Mouse (Mus musculus): ENCODE measurements around the gene Lonp2. TPM values are rescaled to one million over a fixed set of nuclear protein-coding genes. Genes with fewer than 3 reads are reported as not detected.

Lonp2 gene
- polyA plus RNA-seq, 1 experiment from 2014 or later, result 51.0 TPM

GRCm38 (mm10) chr8:86668750-86669149 is 44.9 kb downstream of the Lonp2 start:
- no peak overlapping the region for H3K4me3 ChIP-seq (ENCODE audit: low read depth, low read length)

GRCm38 (mm10) chr8:86669259-86669658 is 45.4 kb downstream of the Lonp2 start:
- Histone ChIP-seq H3K9ac (ENCODE audit: low read length) (no peak overlapping the region), H3K9me3 (ENCODE audit: control insufficient read depth, low read length) (no peaks in the 10 kb centered on the region), H3K36me3 (ENCODE audit: control insufficient read depth, insufficient read depth, low read length) (peaks cover 4% of the 10 kb centered on the region; the same call in 1 of the 2 replicates), H3K4me2 (ENCODE audit: low read depth, severe bottlenecking) (no peak overlapping the region), H3K4me1 (ENCODE audit: control insufficient read depth, insufficient read depth, low read length) (no peaks in the 10 kb centered on the region), H3K27me3 (ENCODE audit: control insufficient read depth, insufficient read depth, low read length) (no peaks in the 10 kb centered on the region), H3K4me3 (ENCODE audit: low read depth, low read length) (no peak overlapping the region), H3K27ac (replicated peaks; ENCODE audit: low read depth, low read length) (no peak overlapping the region)
- DNase-seq (ENCODE audit: low spot score) (no peak), ATAC-seq (ENCODE audit: insufficient number of reproducible peaks, low FRiP score, low TSS enrichment, low read depth) (no peak)
- 83% methylated on average over 4 of the region's 4 CpGs for WGBS

More at GRCm38 (mm10) chr8:86668750-86669149, 44.9 kb downstream of the Lonp2 start:
- DNase-seq (ENCODE audit: low spot score) (no peak), ATAC-seq (ENCODE audit: insufficient number of reproducible peaks, low FRiP score, low TSS enrichment, low read depth) (no peak)
- no peaks in the 10 kb centered on the region for H3K27me3 ChIP-seq (ENCODE audit: control insufficient read depth, insufficient read depth, low read length)
- H3K9me3 ChIP-seq (ENCODE audit: control insufficient read depth, low read length), result no peaks in the 10 kb centered on the region
- peaks cover 4% of the 10 kb centered on the region; the same call in 1 of the 2 replicates for H3K36me3 ChIP-seq (ENCODE audit: control insufficient read depth, insufficient read depth, low read length)
- H3K4me2 ChIP-seq (ENCODE audit: low read depth, severe bottlenecking), result no peak overlapping the region
- H3K9ac ChIP-seq (ENCODE audit: low read length), result no peak overlapping the region
- no peaks in the 10 kb centered on the region for H3K4me1 ChIP-seq (ENCODE audit: control insufficient read depth, insufficient read depth, low read length)
- no peak overlapping the region for H3K27ac ChIP-seq (replicated peaks; ENCODE audit: low read depth, low read length)

DNA sequence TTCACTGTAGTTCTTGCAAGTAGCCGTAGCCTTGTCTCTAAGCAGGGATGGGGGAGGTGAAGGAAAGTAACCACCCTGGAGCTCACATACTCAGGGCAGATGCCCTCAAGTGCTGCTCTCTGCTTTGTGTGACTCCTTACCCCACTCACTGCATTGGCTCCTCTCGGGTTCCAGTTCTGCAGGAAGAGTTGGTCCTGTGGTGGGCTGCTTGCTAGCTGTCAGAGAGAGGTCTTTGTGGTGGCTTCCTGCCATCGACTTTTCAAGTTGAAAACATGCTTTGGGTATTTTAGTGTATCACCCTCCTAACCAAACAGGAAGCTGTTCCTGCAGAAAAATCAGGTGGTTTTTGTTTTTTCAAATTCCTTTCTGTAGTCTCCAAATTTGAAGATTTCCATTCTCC is 62.8 kb downstream of the Lonp2 start:
- H3K4me2 ChIP-seq (ENCODE audit: low read depth, severe bottlenecking), result no peak overlapping the region
- no peaks in the 10 kb centered on the region for H3K9me3 ChIP-seq (ENCODE audit: control insufficient read depth, low read length)
- H3K4me1 ChIP-seq (ENCODE audit: control insufficient read depth, insufficient read depth, low read length), result no peaks in the 10 kb centered on the region
- H3K9ac ChIP-seq (ENCODE audit: low read length), result no peak overlapping the region
- DNase-seq (ENCODE audit: low spot score) (no peak), ATAC-seq (ENCODE audit: insufficient number of reproducible peaks, low FRiP score, low TSS enrichment, low read depth) (no peak)
- no peaks in the 10 kb centered on the region for H3K27me3 ChIP-seq (ENCODE audit: control insufficient read depth, insufficient read depth, low read length)
- 88% methylated on average over 3 of the region's 3 CpGs for WGBS
- H3K36me3 ChIP-seq (ENCODE audit: control insufficient read depth, insufficient read depth, low read length), result no peaks in the 10 kb centered on the region; the same call in 1 of the 2 replicates
- H3K27ac ChIP-seq (replicated peaks; ENCODE audit: low read depth, low read length), result no peak overlapping the region
- H3K4me3 ChIP-seq (ENCODE audit: low read depth, low read length), result no peak overlapping the region

GRCm38 (mm10) chr8:86692107-86692506 is 68.3 kb downstream of the Lonp2 start:
- H3K9ac ChIP-seq (ENCODE audit: low read length), result no peak overlapping the region
- H3K9me3 ChIP-seq (ENCODE audit: control insufficient read depth, low read length), result no peaks in the 10 kb centered on the region
- DNase-seq (ENCODE audit: low spot score), result no peak
- H3K27ac ChIP-seq (replicated peaks; ENCODE audit: low read depth, low read length), result no peak overlapping the region
- H3K27me3 ChIP-seq (ENCODE audit: control insufficient read depth, insufficient read depth, low read length), result no peaks in the 10 kb centered on the region
- H3K36me3 ChIP-seq (ENCODE audit: control insufficient read depth, insufficient read depth, low read length), result peaks cover 4% of the 10 kb centered on the region; the same call in 1 of the 2 replicates
- H3K4me3 ChIP-seq (ENCODE audit: low read depth, low read length), result no peak overlapping the region
- no peak for ATAC-seq (ENCODE audit: insufficient number of reproducible peaks, low FRiP score, low TSS enrichment, low read depth)
- no peaks in the 10 kb centered on the region for H3K4me1 ChIP-seq (ENCODE audit: control insufficient read depth, insufficient read depth, low read length)
- WGBS, result 82% methylated on average over 1 of the region's 1 CpGs
- no peak overlapping the region for H3K4me2 ChIP-seq (ENCODE audit: low read depth, severe bottlenecking)

DNA sequence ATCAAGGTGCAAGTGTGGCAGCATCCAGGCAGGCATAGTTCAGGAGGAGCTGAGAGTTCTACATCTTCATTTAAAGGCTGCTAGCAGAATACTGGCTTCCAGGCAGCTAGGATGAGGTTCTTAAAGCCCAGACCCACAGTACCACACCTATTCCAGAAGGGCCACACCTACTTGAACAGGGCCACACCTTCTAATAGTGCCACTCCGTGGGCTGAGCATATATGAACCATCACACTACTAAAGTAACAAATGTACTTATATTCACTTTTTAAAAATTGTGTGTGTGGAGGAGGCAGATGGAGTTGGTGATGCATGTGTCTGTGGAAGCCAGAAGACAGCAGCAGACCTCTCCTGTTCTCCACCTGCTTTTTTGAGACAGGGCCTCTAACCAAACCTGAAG is 70.2 kb downstream of the Lonp2 start:
- Histone ChIP-seq H3K9ac (ENCODE audit: low read length) (no peak overlapping the region), H3K4me1 (ENCODE audit: control insufficient read depth, insufficient read depth, low read length) (no peaks in the 10 kb centered on the region), H3K36me3 (ENCODE audit: control insufficient read depth, insufficient read depth, low read length) (peaks cover 4% of the 10 kb centered on the region; the same call in 1 of the 2 replicates), H3K27me3 (ENCODE audit: control insufficient read depth, insufficient read depth, low read length) (no peaks in the 10 kb centered on the region), H3K27ac (replicated peaks; ENCODE audit: low read depth, low read length) (no peak overlapping the region), H3K4me3 (ENCODE audit: low read depth, low read length) (no peak overlapping the region), H3K9me3 (ENCODE audit: control insufficient read depth, low read length) (no peaks in the 10 kb centered on the region), H3K4me2 (ENCODE audit: low read depth, severe bottlenecking) (no peak overlapping the region)
- no peak for ATAC-seq (ENCODE audit: insufficient number of reproducible peaks, low FRiP score, low TSS enrichment, low read depth)
- WGBS, result 80% methylated on average over 1 of the region's 1 CpGs
- no peak for DNase-seq (ENCODE audit: low spot score)

- Histone ChIP-seq H3K4me1 (ENCODE audit: control insufficient read depth, insufficient read depth, low read length) (no peaks in the 10 kb centered on the region), H3K4me3 (ENCODE audit: low read depth, low read length) (no peak overlapping the region), H3K4me2 (ENCODE audit: low read depth, severe bottlenecking) (no peak overlapping the region), H3K36me3 (ENCODE audit: control insufficient read depth, insufficient read depth, low read length) (peaks cover 4% of the 10 kb centered on the region; the same call in 1 of the 2 replicates), H3K9me3 (ENCODE audit: control insufficient read depth, low read length) (no peaks in the 10 kb centered on the region), H3K27me3 (ENCODE audit: control insufficient read depth, insufficient read depth, low read length) (no peaks in the 10 kb centered on the region), H3K27ac (replicated peaks; ENCODE audit: low read depth, low read length) (no peak overlapping the region), H3K9ac (ENCODE audit: low read length) (no peak overlapping the region)
- ATAC-seq (ENCODE audit: insufficient number of reproducible peaks, low FRiP score, low TSS enrichment, low read depth), result no peak
- 84% methylated on average over 2 of the region's 2 CpGs for WGBS
- no peak for DNase-seq (ENCODE audit: low spot score)
Measured at GRCm38 (mm10) chr8:86695703-86696102, 71.9 kb downstream of the Lonp2 start.

- Histone ChIP-seq H3K27me3 (ENCODE audit: control insufficient read depth, insufficient read depth, low read length) (no peaks in the 10 kb centered on the region), H3K4me2 (ENCODE audit: low read depth, severe bottlenecking) (no peak overlapping the region), H3K4me3 (ENCODE audit: low read depth, low read length) (no peak overlapping the region), H3K4me1 (ENCODE audit: control insufficient read depth, insufficient read depth, low read length) (no peaks in the 10 kb centered on the region), H3K9ac (ENCODE audit: low read length) (no peak overlapping the region), H3K27ac (replicated peaks; ENCODE audit: low read depth, low read length) (no peak overlapping the region), H3K36me3 (ENCODE audit: control insufficient read depth, insufficient read depth, low read length) (peaks cover 4% of the 10 kb centered on the region; the same call in 1 of the 2 replicates), H3K9me3 (ENCODE audit: control insufficient read depth, low read length) (no peaks in the 10 kb centered on the region)
- 58% methylated on average over 1 of the region's 1 CpGs for WGBS
- ATAC-seq (ENCODE audit: insufficient number of reproducible peaks, low FRiP score, low TSS enrichment, low read depth) (no peak), DNase-seq (ENCODE audit: low spot score) (no peak)
Measured at GRCm38 (mm10) chr8:86698811-86699421, 75.1 kb downstream of the Lonp2 start.

GRCm38 (mm10) chr8:86699471-86699870 is 75.6 kb downstream of the Lonp2 start:
- no peak overlapping the region for H3K4me2 ChIP-seq (ENCODE audit: low read depth, severe bottlenecking)
- no peak overlapping the region for H3K4me3 ChIP-seq (ENCODE audit: low read depth, low read length)
- H3K9me3 ChIP-seq (ENCODE audit: control insufficient read depth, low read length), result no peaks in the 10 kb centered on the region
- peaks cover 4% of the 10 kb centered on the region; the same call in 1 of the 2 replicates for H3K36me3 ChIP-seq (ENCODE audit: control insufficient read depth, insufficient read depth, low read length)
- no peaks in the 10 kb centered on the region for H3K27me3 ChIP-seq (ENCODE audit: control insufficient read depth, insufficient read depth, low read length)
- no peak overlapping the region for H3K27ac ChIP-seq (replicated peaks; ENCODE audit: low read depth, low read length)
- no peaks in the 10 kb centered on the region for H3K4me1 ChIP-seq (ENCODE audit: control insufficient read depth, insufficient read depth, low read length)
- DNase-seq (ENCODE audit: low spot score), result no peak
- 94% methylated on average over 12 of the region's 12 CpGs for WGBS
- no peak overlapping the region for H3K9ac ChIP-seq (ENCODE audit: low read length)
- ATAC-seq (ENCODE audit: insufficient number of reproducible peaks, low FRiP score, low TSS enrichment, low read depth), result no peak

DNA sequence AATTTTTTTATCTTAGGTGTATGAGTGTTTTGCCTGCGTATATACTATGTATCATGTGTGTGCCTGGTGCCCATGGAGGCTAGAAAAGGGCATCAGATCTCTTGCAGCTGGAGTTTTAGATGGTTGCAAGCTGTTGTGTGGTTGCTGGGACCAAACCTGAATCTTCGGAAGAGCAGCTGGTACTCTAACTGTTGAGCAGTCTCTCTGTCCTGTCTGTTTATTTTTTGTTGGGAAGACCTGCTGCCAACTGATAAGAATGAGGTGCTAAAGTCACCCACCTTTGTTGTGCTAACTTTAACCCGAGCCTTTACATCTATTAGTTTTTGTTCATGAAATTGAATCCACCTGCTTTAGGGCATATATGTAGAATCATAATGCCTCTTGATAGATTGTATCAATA is 78.6 kb downstream of the Lonp2 start:
- Histone ChIP-seq H3K4me1 (ENCODE audit: control insufficient read depth, insufficient read depth, low read length) (no peaks in the 10 kb centered on the region), H3K27me3 (ENCODE audit: control insufficient read depth, insufficient read depth, low read length) (no peaks in the 10 kb centered on the region), H3K4me2 (ENCODE audit: low read depth, severe bottlenecking) (no peak overlapping the region), H3K4me3 (ENCODE audit: low read depth, low read length) (no peak overlapping the region), H3K9ac (ENCODE audit: low read length) (no peak overlapping the region), H3K36me3 (ENCODE audit: control insufficient read depth, insufficient read depth, low read length) (no peaks in the 10 kb centered on the region), H3K27ac (replicated peaks; ENCODE audit: low read depth, low read length) (no peak overlapping the region), H3K9me3 (ENCODE audit: control insufficient read depth, low read length) (no peaks in the 10 kb centered on the region)
- ATAC-seq (ENCODE audit: insufficient number of reproducible peaks, low FRiP score, low TSS enrichment, low read depth) (no peak), DNase-seq (ENCODE audit: low spot score) (no peak)
- 88% methylated on average over 3 of the region's 3 CpGs for WGBS
